In the genomic region with DNA sequence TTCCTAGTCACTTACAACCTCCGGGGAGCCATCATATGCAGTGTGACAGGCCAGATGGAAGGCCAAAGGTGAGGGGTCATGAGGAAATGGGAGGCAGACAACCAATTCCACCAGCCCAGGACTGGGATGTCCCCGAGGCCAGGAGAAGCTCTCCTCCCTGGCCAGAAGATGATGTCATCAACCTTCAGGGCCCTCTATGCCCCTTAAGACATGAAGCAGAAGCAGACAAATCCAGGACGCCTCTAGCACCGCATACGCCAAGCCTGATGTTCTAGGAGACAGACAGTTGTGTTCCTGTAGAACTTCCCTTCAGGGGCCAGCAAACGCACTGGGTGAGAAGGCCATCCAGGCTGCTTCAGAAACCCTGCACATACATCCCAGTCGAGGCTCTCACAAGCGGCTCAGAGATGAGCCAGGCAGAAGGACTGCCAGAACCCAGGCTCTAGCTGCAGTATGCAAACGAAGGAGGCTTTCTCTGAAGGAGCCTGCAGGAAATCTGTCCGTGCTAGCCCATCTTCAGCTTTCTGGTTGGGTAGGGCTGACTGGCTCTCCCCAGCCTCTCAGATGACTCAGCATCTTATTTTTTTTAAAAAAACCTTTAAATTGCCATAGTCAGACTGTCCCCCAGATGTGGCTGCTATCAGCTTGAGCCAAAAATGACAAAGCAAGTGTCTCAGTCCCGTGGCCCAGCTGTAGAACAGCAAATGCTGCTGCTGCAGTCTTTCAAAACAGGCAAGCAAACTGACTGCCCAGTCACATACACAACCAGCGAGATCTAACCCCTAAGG, we compare ENCODE assay signal across 8 mouse cellular contexts. TPM values are rescaled to one million over a fixed set of nuclear protein-coding genes. Genes with fewer than 3 reads are reported as not detected.
DNase-seq lines count a peak whose midpoint lies in the region; ATAC-seq and TF ChIP-seq lines count a peak whose summit lies in the region.

No protein-coding gene starts in this region.

- WGBS in hindbrain, postnatal 0 days = 49% methylated on average over 12 of the region's 12 CpGs

- 0 out of 2 replicates have a peak, but pooled peaks have one; percentile 21 for ATAC-seq in hindbrain, postnatal 0 days

- peak overlapping the region; percentile 6; the same call in 1 of the 2 replicates for H3K4me2 ChIP-seq in hindbrain, postnatal 0 days (ENCODE audit: low read depth, low read length)

- H3K4me1 ChIP-seq in hindbrain, postnatal 0 days (ENCODE audit: insufficient read depth, low read length) = peaks cover 25% of the 10 kb centered on the region

- no peak overlapping the region for H3K4me3 ChIP-seq in hindbrain, postnatal 0 days (ENCODE audit: low read length)

- H3K9me3 ChIP-seq in hindbrain, postnatal 0 days (ENCODE audit: low read length) = no peaks in the 10 kb centered on the region

- H3K27me3 ChIP-seq in hindbrain, postnatal 0 days (ENCODE audit: insufficient read depth, low read length) = no peaks in the 10 kb centered on the region

- DNase-seq in heart, adult 11 months = peak; percentile 95
- no peak for DNase-seq in heart, postnatal 4 days
- DNase-seq in 3134 (ENCODE audit: extremely low read depth, insufficient read length, low spot score) = peak; percentile 49
- peak; percentile 83 for DNase-seq in c-Kit-negative CD71-positive TER-119-positive erythroid progenitor cells, embryonic 14.5 days (ENCODE audit: low read depth, low spot score)
- DNase-seq in hindbrain, postnatal 0 days (ENCODE audit: low spot score) = no peak
- peak; percentile 60 for DNase-seq in right cerebral cortex, postnatal 25 days
- no peak for DNase-seq in gastrocnemius, postnatal 4 days (ENCODE audit: low spot score in 2 of 2)
- DNase-seq in urinary bladder, postnatal 36 days (ENCODE audit: low spot score in 2 of 2) = no peak

- H3K9ac ChIP-seq in hindbrain, postnatal 0 days (replicated peaks; ENCODE audit: low read length) = 0 out of 2 replicates have a peak overlapping the region, but pooled peaks have one; percentile 3

- no peaks in the 10 kb centered on the region for H3K36me3 ChIP-seq in hindbrain, postnatal 0 days (ENCODE audit: insufficient read depth, low read length)

- H3K27ac ChIP-seq in hindbrain, postnatal 0 days = peak overlapping the region; percentile 8; the same call in 1 of the 2 replicates

- no peak for TF ChIP-seq CTCF in hindbrain, postnatal 0 days (IDR thresholded peaks at IDR 0.05; ENCODE audit: low read depth)

RNA-seq across cellular contexts. Expression of a gene that starts 8.3 kb away (rescaled TPM):
- total RNA-seq in heart, postnatal 4 days (2021) = 10 to 100 TPM; 29.1 to 33.8 TPM
- total RNA-seq in hindbrain, postnatal 0 days (2014; rRNA removed) = 101 and 112 TPM in 2 replicates
- 31.3 and 31.9 TPM in 2 replicates for polyA plus RNA-seq in hindbrain, postnatal 0 days (2015; fragmentation: Nextera tagmentation; extraction: Ambion mirVana)
- total RNA-seq in gastrocnemius, postnatal 4 days (2021) = 10 to 100 TPM; 25.2 to 25.6 TPM

RNA-seq across cellular contexts. Expression of a gene that starts 13.3 kb away (rescaled TPM):
- total RNA-seq in heart, postnatal 4 days (2021) = not detected
- total RNA-seq in hindbrain, postnatal 0 days (2014; rRNA removed) = 0.68 TPM in 1 of 2 replicates, not detected in the other
- polyA plus RNA-seq in hindbrain, postnatal 0 days (2015; fragmentation: Nextera tagmentation; extraction: Ambion mirVana) = 0.46 and 0.81 TPM in 2 replicates
- total RNA-seq in gastrocnemius, postnatal 4 days (2021) = not detected

RNA-seq across cellular contexts. Expression of a gene that starts 42.2 kb away (rescaled TPM):
- total RNA-seq in heart, postnatal 4 days (2021) = 1 to 10 TPM; 4.6 to 5.1 TPM
- total RNA-seq in hindbrain, postnatal 0 days (2014; rRNA removed) = 25.5 and 29.7 TPM in 2 replicates
- 17.9 and 20.4 TPM in 2 replicates for polyA plus RNA-seq in hindbrain, postnatal 0 days (2015; fragmentation: Nextera tagmentation; extraction: Ambion mirVana)
- total RNA-seq in gastrocnemius, postnatal 4 days (2021) = 1 to 10 TPM; 4.0 TPM

RNA-seq across cellular contexts. Expression of a gene that starts 53.9 kb away (rescaled TPM):
- 10 to 100 TPM; 16.4 to 17.5 TPM for total RNA-seq in heart, postnatal 4 days (2021)
- 3.8 and 4.0 TPM in 2 replicates for total RNA-seq in hindbrain, postnatal 0 days (2014; rRNA removed)
- polyA plus RNA-seq in hindbrain, postnatal 0 days (2015; fragmentation: Nextera tagmentation; extraction: Ambion mirVana) = 1.1 and 1.6 TPM in 2 replicates
- total RNA-seq in gastrocnemius, postnatal 4 days (2021) = 1 to 10 TPM; 7.4 to 9.1 TPM

Comparison
In these comparisons a context has a peak if more than half of its experiments do, and no peak if none do; other contexts are left out.
1. DNase-seq: peak in heart, adult 11 months (single experiment), 3134 (single experiment), c-Kit-negative CD71-positive TER-119-positive erythroid progenitor cells, embryonic 14.5 days (single experiment) and right cerebral cortex, postnatal 25 days (single experiment); none in heart, postnatal 4 days (single experiment), hindbrain, postnatal 0 days (single experiment), gastrocnemius, postnatal 4 days (0 of 2) and urinary bladder, postnatal 36 days (0 of 2).